Mouse (Mus musculus): ENCODE results near the gene Agap1.
A peak's percentile ranks its signal among the peaks of the same experiment; 100 is the strongest.

Agap1 gene

GRCm38 (mm10) chr1:89454196-89455123 lies at the start of gene Agap1:
Gene Agap1 (plus strand): TSS chr1:89454806.
- DNase-seq (ENCODE audit: low spot score in 2 of 2) = peak; percentile 92 to 94

DNA sequence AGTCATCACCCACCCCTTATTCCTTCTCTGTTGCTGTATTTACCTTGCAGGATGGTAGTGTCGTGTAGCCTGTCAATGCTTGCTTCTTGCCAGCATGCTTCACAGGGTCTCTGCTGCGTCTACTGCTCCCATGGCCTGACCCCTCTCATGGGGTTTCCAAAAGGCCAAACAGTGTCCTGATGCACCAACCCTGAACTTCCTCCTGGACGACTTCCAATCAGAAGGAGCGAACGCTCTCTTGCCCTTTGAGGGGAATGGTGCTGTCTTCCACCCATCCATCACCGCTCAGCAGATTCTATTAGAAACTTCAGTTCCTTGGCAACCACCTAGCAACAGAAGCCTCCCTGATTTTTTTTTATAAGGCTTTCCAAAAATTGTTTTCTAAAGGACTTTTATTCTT lies 48.6 kb upstream of the Agap1 start:
- DNase-seq (ENCODE audit: low spot score in 2 of 2) = no peak

- DNase-seq (ENCODE audit: low spot score in 2 of 2) = no peak
Observed at GRCm38 (mm10) chr1:89407986-89408385, 46.6 kb upstream of the Agap1 start.

- DNase-seq (ENCODE audit: low spot score in 2 of 2) = no peak
Observed at GRCm38 (mm10) chr1:89413122-89413521, 41.5 kb upstream of the Agap1 start.

GRCm38 (mm10) chr1:89414563-89414962 lies 40.0 kb upstream of the Agap1 start:
- no peak for DNase-seq (ENCODE audit: low spot score in 2 of 2)

DNA sequence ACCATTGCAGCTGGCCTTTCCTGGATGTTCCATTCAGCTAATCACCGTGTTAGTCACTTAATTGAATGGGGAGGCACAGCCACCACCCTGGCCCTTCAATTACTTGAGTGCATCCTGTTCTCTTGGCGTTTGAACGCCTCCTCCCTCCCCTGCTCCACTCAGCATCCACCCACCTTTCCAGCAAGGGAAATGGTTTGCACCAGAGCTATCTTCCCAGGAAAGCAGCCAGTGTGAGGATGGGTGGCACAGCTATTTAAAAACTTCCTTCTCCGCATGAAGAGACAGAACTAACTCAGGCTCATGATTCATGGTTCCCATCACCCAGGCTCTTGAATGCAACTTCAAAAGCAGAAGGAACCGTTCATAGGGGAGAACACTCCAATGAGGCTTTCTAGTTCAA lies 37.7 kb upstream of the Agap1 start:
- DNase-seq (ENCODE audit: low spot score in 2 of 2) = no peak

DNA sequence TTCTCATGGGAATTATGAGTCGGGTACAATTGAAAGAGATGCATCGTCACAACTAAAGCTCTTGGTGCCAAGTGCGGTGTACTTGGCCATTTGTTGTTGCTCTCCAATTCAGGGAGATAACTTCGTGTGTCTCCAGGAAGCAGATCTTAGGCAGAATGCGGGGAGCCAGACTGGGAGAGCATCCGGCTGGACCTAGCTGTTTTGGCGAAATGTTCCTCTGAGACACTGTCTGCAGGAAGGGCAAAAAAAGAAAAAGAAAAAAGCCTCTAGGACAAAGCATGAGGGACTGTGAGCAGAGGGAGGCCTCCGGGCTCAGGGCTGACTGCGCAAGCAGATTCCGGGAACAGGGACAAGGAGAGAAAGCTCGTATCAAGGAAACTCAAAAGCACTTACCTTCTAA lies 34.0 kb upstream of the Agap1 start:
- peak; percentile 3 to 4 for DNase-seq (ENCODE audit: low spot score in 2 of 2)

DNA sequence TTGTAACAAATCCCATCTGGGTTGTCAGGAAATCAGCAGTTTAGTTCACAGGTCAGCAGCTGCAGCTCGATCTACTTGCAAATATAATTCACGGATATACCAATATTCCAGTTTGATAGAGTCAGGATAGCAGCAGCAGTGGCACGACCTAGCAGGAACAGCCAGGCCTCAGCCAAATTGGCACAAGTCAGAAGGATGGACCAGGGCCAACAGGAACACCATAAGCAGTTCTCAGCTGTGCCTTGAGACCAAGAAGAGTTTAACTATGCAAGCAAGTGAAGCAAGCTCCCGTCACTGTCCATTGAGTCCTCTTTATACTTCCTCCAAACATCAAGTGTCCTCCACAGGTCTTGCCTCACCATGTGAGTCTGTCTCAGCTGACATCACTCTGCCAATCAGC lies 33.2 kb upstream of the Agap1 start:
- peak; percentile 20 to 21 for DNase-seq (ENCODE audit: low spot score in 2 of 2)

DNA sequence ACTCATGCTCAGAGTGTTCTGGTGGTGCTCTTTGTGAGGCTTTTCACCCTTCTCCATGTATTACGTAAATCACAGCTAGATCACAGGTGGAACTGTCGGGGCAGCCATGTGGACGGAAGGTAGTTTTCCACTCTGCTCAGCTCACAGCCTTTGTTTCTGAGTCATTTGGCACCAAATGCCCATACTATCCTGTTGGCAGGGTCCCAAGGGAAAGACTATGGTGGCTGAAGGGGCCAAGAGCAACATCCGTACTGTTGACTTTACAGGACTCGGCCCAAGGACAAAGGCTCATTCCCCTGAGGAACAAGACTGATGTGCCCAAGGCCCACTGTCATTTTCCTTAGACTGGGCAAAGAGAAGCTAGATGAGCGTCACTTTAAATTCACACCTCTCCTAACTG lies 30.0 kb upstream of the Agap1 start:
- DNase-seq (ENCODE audit: low spot score in 2 of 2) = peak; percentile 41 to 47

- DNase-seq (ENCODE audit: low spot score in 2 of 2) = no peak
Observed at GRCm38 (mm10) chr1:89426137-89426536, 28.5 kb upstream of the Agap1 start.

DNA sequence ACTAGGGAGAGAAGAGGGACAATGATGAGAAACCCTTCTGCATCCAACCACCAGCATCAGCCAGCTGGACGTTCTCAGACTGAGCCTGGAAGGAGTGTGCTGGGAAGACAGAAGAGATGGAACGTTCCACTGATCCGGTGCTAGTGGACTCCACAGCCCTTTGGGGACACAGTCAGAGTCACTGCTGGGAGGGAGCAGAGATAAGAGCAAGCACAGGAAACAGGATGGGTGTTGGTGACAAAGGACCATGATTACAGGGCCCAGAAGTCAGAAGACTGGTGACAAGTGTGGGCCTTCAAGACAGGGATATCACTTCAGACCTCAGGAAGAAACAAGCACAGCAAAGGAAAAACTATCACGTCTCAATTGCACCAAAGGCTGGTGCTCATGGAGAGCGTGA lies 25.9 kb upstream of the Agap1 start:
- peak in 1 of 2 experiments; percentile 6 for DNase-seq (ENCODE audit: low spot score in 2 of 2)

DNA sequence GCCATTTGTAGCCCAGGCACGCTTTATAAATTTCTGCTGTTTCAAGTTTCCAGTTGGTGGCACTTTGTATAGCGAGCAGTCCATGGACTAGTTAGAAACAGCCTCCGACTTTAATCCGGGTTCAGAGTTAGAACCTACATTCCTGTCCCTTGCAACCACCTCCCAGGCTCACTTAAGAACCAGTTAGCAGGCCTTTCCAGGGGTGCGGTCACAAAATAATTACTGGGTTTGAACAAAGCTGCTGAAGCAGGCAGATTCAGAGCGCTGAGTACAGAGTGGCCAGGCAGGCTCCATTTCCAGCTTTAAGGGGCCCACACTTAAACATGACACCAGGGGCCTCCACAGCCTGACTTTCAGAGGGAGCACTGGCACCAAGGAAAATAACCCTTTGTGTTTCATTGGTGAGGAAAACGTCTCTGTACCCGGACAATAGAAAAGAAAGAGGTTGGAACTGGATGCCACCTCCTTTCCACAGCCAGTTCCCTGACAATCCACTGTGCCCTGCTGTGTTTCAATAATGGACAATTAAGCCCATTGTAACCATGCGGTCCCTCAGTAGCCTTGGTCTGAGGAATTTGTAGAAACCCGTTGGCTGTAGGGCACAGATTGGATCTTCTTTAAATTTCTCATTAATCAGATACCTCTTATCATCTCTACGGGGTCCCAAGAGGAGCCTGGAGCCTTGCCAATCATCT lies 24.5 kb upstream of the Agap1 start:
- no peak for DNase-seq (ENCODE audit: low spot score in 2 of 2)

- no peak for DNase-seq (ENCODE audit: low spot score in 2 of 2)
Observed at GRCm38 (mm10) chr1:89439351-89439750, 15.3 kb upstream of the Agap1 start.

DNA sequence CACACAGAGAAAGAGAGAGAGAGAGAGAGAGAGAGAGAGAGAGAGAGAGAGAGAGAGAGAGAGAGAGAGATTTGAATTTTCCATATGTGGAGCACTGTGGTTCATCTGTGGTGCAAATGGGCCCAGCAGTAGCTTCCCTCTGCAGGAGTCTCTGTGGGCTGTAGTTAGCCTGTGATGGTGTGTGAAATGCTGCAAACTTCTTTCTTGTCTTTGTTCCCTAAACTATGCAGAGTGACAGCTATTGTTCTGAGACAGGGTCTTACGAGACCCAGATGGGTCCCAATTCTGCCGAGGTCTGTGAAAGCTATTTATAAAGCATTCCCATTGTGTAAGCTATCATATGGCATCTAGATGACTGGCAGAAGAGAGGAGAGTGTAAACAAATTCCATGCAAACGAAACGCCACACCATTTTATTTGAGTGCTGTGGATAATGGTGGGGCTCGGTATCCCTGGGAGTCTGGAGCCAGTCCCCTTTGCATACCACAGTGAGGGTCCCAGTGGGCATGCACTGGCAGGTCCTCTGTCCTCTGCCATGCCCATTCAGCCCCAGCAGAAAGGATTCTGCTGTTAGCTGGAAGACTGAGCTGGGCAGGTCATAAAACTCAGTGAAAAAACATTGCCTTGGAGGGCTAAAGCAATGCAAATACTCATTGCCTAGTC lies 13.2 kb upstream of the Agap1 start:
- DNase-seq (ENCODE audit: low spot score in 2 of 2) = no peak

GRCm38 (mm10) chr1:89443512-89443911 lies 11.1 kb upstream of the Agap1 start:
- DNase-seq (ENCODE audit: low spot score in 2 of 2) = no peak

DNA sequence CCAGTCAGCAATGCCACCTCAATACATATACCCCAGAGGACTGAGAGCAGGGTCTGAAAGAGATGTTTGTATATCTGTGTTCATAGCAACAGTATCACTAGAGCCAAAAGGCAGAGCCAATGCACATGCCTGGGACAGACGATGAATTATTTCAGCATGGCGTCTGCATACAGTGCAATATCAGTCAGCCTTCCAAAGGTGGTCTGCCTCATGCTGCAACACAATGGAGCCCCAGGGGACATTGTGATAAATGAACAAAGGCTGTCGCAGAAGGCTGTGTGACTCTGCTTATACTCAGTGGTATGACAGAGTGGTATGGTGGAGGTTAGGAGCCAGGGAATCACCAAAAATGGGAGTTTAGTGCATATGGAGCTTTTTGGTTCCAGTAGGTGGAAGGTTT lies 10.6 kb upstream of the Agap1 start:
- DNase-seq (ENCODE audit: low spot score in 2 of 2) = no peak

DNA sequence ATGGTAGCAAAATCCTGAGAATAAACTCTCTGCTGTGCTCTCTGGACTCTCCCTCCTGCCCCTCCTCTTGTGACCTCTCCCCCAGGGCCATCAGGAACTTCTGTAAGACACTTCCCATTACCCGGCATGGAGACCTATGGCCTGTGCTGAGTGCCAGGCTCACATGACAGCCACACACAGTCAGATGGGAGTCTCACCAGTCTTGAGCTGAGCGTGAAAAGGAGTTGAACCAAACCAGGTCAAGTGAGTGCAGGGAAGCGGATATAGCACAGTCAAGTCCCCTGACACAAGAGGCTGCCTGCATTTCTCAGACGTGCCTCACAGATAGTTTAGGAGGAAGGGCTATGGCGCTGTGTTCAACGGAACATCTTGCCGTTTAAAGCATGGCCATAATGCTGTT lies 4.5 kb upstream of the Agap1 start:
- no peak for DNase-seq (ENCODE audit: low spot score in 2 of 2)

- no peak for DNase-seq (ENCODE audit: low spot score in 2 of 2)
Observed at GRCm38 (mm10) chr1:89452138-89452537, 2.5 kb upstream of the Agap1 start.

DNA sequence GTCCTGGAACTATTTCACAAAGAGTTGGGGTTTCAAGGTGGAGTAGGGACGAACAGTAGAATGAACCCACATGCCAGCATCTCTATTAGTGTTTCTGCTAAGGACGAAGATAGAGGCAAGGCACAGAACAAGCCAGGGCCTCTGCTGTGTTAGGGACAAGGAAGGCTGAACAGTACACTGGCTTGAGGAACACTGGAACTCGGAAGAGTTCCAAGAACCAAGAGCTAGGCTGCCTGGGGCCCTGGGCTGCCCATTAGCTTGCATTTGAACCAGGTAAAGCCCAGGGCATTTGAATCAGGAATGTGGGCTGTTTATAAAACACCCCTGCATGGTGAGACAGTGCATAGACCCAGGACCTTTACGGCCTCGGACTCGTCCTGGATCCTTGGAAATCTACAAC lies 940 bp upstream of the Agap1 start:
- DNase-seq (ENCODE audit: low spot score in 2 of 2) = no peak

- peak; percentile 16 to 27 for DNase-seq (ENCODE audit: low spot score in 2 of 2)
Observed at GRCm38 (mm10) chr1:89455421-89456091, 950 bp downstream of the Agap1 start.

- DNase-seq (ENCODE audit: low spot score in 2 of 2) = no peak
Observed at GRCm38 (mm10) chr1:89456456-89456855, 1.9 kb downstream of the Agap1 start.

Data from heart, adult 9 months (tissue).